Mouse (Mus musculus) hindbrain, embryonic 11.5 days (tissue): ENCODE data around the gene Pkn3. TPM values are rescaled to one million over a fixed set of nuclear protein-coding genes. Genes with fewer than 3 reads are reported as not detected.
"Not testable (repeated sequence)": the region's sequence is repeated elsewhere in the genome, so short reads cannot be mapped to it uniquely, and the experiment has no call there.

Experiments
- ATAC-seq: fragments of 200-750 bp; cut with Nextera tagmentation; 2 replicates; pipeline ENCODE4 v1.8.0; 2017; ENCODE audit warnings: mild to moderate bottlenecking, moderate TSS enrichment, moderate library complexity; ENCODE audit not compliant: low FRiP score
- DNase-seq: peaks from one replicate; pipeline ENCODE4 v3.0.0-alpha.2; 2015; ENCODE audit warnings: low spot score
- H3K27ac ChIP-seq: fragments of 300-500 bp; sonication (generic); 2 replicates; pipeline ENCODE4 v1.5.1; 2014; ENCODE audit warnings: mild to moderate bottlenecking, low read depth, low read length
- H3K27me3 ChIP-seq: fragments of 300-500 bp; sonication (generic); 2 replicates; pipeline ENCODE4 v1.6.1; 2014; ENCODE audit warnings: mild to moderate bottlenecking, low read length, moderate library complexity, mixed read lengths; ENCODE audit not compliant: control insufficient read depth, insufficient read depth
- H3K36me3 ChIP-seq: fragments of 300-500 bp; sonication (generic); 2 replicates; pipeline ENCODE4 v1.6.1; 2014; ENCODE audit warnings: mild to moderate bottlenecking, low read length, moderate library complexity, mixed read lengths; ENCODE audit not compliant: control insufficient read depth, insufficient read depth
- H3K4me1 ChIP-seq: fragments of 300-500 bp; sonication (generic); replicated peaks from 2 replicates; pipeline ENCODE4 v1.6.1; 2014; ENCODE audit warnings: low read length, mixed read lengths; ENCODE audit not compliant: control insufficient read depth, insufficient read depth
- H3K4me2 ChIP-seq: fragments of 300-500 bp; sonication (generic); replicated peaks from 2 replicates; pipeline ENCODE4 v1.6.1; 2014; ENCODE audit warnings: mild to moderate bottlenecking, low read depth, low read length
- H3K4me3 ChIP-seq: fragments of 300-500 bp; sonication (generic); 2 replicates; pipeline ENCODE4 v1.5.1; 2014; ENCODE audit warnings: low read depth, low read length
- H3K9ac ChIP-seq: fragments of 300-500 bp; sonication (generic); 2 replicates; pipeline ENCODE4 v1.6.1; 2014; ENCODE audit warnings: low read depth, low read length
- H3K9me3 ChIP-seq: fragments of 300-500 bp; sonication (generic); 2 replicates; pipeline ENCODE4 v1.6.1; 2016; ENCODE audit warnings: low read length; ENCODE audit not compliant: control insufficient read depth
- WGBS: fragments of 180-500 bp; shearing (Covaris S2); extraction: QIAGEN DNeasy Blood & Tissue Kit; methylation state at CpG from one replicate; pipeline ENCODE4 v1.1.7; 2014; 5-methylcytosine and 5-hydroxymethylcytosine counted together
- polyA plus RNA-seq: library from polyadenylated mRNA; unstranded; fragments of >200 nt; fragmentation: Nextera tagmentation; extraction: Ambion mirVana; gene quantifications from 2 replicates; pipeline ENCODE4 v1.2.1, GENCODE M21; 2014

Pkn3 gene
- polyA plus RNA-seq, 1 experiment from 2014 or later = 4.5 TPM

GRCm38 (mm10) chr2:30134378-30134711 lies 56.9 kb downstream of the Pkn3 start:
- H3K36me3 ChIP-seq = peaks cover 2% of the 10 kb centered on the region; the same call in 1 of the 2 replicates
- H3K9ac ChIP-seq = peak overlapping the region; percentile 78
- H3K27ac ChIP-seq = peak overlapping the region; percentile 64
- peak overlapping the region; percentile 83 for H3K4me3 ChIP-seq
- H3K27me3 ChIP-seq = no peaks in the 10 kb centered on the region
- ATAC-seq = 0 out of 2 replicates have a peak, but pooled peaks have one; percentile 7
- no peak for DNase-seq
- 32% methylated on average over 6 of the region's 6 CpGs for WGBS
- peaks cover 6% of the 10 kb centered on the region; the same call in 1 of the 2 replicates for H3K4me1 ChIP-seq
- H3K9me3 ChIP-seq = no peaks in the 10 kb centered on the region
- peak overlapping the region; percentile 89 for H3K4me2 ChIP-seq

GRCm38 (mm10) chr2:30134928-30135620 lies 57.6 kb downstream of the Pkn3 start:
- Histone ChIP-seq H3K36me3 (peaks cover 2% of the 10 kb centered on the region; the same call in 1 of the 2 replicates), H3K27ac (no peak overlapping the region; the same call in 1 of the 2 replicates), H3K4me2 (peak overlapping the region; percentile 89), H3K4me1 (peaks cover 6% of the 10 kb centered on the region; the same call in 1 of the 2 replicates), H3K27me3 (no peaks in the 10 kb centered on the region), H3K9me3 (no peaks in the 10 kb centered on the region), H3K9ac (peak overlapping the region; percentile 78), H3K4me3 (peak overlapping the region; percentile 83)
- DNase-seq = no peak
- 60% methylated on average over 10 of the region's 10 CpGs for WGBS
- ATAC-seq = no peak

GRCm38 (mm10) chr2:30136458-30136857 lies 59.0 kb downstream of the Pkn3 start:
- no peaks in the 10 kb centered on the region for H3K9me3 ChIP-seq
- H3K27ac ChIP-seq = no peak overlapping the region
- H3K4me2 ChIP-seq = no peak overlapping the region
- H3K4me1 ChIP-seq = peaks cover 6% of the 10 kb centered on the region; the same call in 1 of the 2 replicates
- WGBS = 84% methylated on average over 10 of the region's 10 CpGs
- H3K4me3 ChIP-seq = no peak overlapping the region
- no peaks in the 10 kb centered on the region for H3K27me3 ChIP-seq
- no peak overlapping the region for H3K9ac ChIP-seq
- ATAC-seq (no peak), DNase-seq (no peak)
- peaks cover 5% of the 10 kb centered on the region; the same call in 1 of the 2 replicates for H3K36me3 ChIP-seq

GRCm38 (mm10) chr2:30140021-30140420 lies 62.5 kb downstream of the Pkn3 start:
- not testable (repeated sequence) for H3K4me3 ChIP-seq, H3K9me3 ChIP-seq, ATAC-seq, H3K4me1 ChIP-seq, H3K4me2 ChIP-seq, H3K9ac ChIP-seq, H3K36me3 ChIP-seq, H3K27me3 ChIP-seq, H3K27ac ChIP-seq, DNase-seq
- WGBS = 89% methylated on average over 4 of the region's 4 CpGs

Other genes starting within 250 kb of the Pkn3 start
- gene Cercam, start 208.5 kb upstream of the Pkn3 start, polyA plus RNA-seq = 16.9 and 17.1 TPM in 2 replicates
- 83.2 and 89.0 TPM in 2 replicates for gene Odf2, start 188.5 kb upstream of the Pkn3 start, polyA plus RNA-seq
- gene Gle1, start 142.3 kb upstream of the Pkn3 start, polyA plus RNA-seq = 55.7 and 57.4 TPM in 2 replicates
- 172 and 192 TPM in 2 replicates for gene Sptan1, start 112.1 kb upstream of the Pkn3 start, polyA plus RNA-seq
- gene Wdr34, start 28.8 kb upstream of the Pkn3 start, polyA plus RNA-seq = 30.1 and 33.9 TPM in 2 replicates
- gene Set, start 20.3 kb upstream of the Pkn3 start, polyA plus RNA-seq = 688 and 696 TPM in 2 replicates
- gene Zdhhc12, start 16.0 kb downstream of the Pkn3 start, polyA plus RNA-seq = 27.4 and 32.2 TPM in 2 replicates
- gene Zer1, start 46.9 kb downstream of the Pkn3 start, polyA plus RNA-seq = 6.5 and 9.3 TPM in 2 replicates
- gene Tbc1d13, start 56.1 kb downstream of the Pkn3 start, polyA plus RNA-seq = 16.3 and 20.6 TPM in 2 replicates
- gene Endog, start 93.8 kb downstream of the Pkn3 start, polyA plus RNA-seq = 15.3 and 15.6 TPM in 2 replicates
- 62.1 and 65.9 TPM in 2 replicates for gene Spout1, start 100.8 kb downstream of the Pkn3 start, polyA plus RNA-seq
- gene Kyat1, start 128.2 kb downstream of the Pkn3 start, polyA plus RNA-seq = 9.4 and 10.0 TPM in 2 replicates
- gene Lrrc8a, start 160.0 kb downstream of the Pkn3 start, polyA plus RNA-seq = 47.6 and 55.9 TPM in 2 replicates
- gene Gm28035, start 162.9 kb downstream of the Pkn3 start, polyA plus RNA-seq = 0.06 and 0.07 TPM in 2 replicates
- 4.2 and 5.6 TPM in 2 replicates for gene Phyhd1, start 188.5 kb downstream of the Pkn3 start, polyA plus RNA-seq
- gene Gm28038, start 203.4 kb downstream of the Pkn3 start, polyA plus RNA-seq = not detected in 2 replicates
- gene Dolk, start 208.7 kb downstream of the Pkn3 start, polyA plus RNA-seq = 24.0 and 24.1 TPM in 2 replicates
- gene Nup188, start 208.7 kb downstream of the Pkn3 start, polyA plus RNA-seq = 44.5 and 49.9 TPM in 2 replicates